Mouse (Mus musculus) CD4-positive, CD25-positive, alpha-beta regulatory T cell, adult 9 weeks (primary cell): ENCODE measurements around the gene Col6a3. TPM values are rescaled to one million over a fixed set of nuclear protein-coding genes. Genes with fewer than 3 reads are reported as not detected.

Source experiments
- polyA plus RNA-seq: library from polyadenylated mRNA; unstranded; fragments of 100-300 nt; shearing (Covaris generic); gene quantifications from one replicate; pipeline ENCODE4 v1.2.1, GENCODE M21; 2017

Col6a3 gene
- polyA plus RNA-seq = not detected

GRCm38 (mm10) chr1:90843836-90844235 is at the start of gene Col6a3:
Col6a3 (minus strand) TSS chr1:90843971.

Other genes starting within 250 kb of the Col6a3 start
- gene Cops8, start 241.0 kb downstream of the Col6a3 start, polyA plus RNA-seq = 151 TPM
- gene Mlph, start 71.1 kb upstream of the Col6a3 start, polyA plus RNA-seq = not detected
- not detected for gene Prlh, start 109.1 kb upstream of the Col6a3 start, polyA plus RNA-seq
- gene Rab17, start 125.7 kb upstream of the Col6a3 start, polyA plus RNA-seq = not detected
- 296 TPM for gene Lrrfip1, start 154.8 kb upstream of the Col6a3 start, polyA plus RNA-seq